Mouse (Mus musculus) midbrain, postnatal 0 days (tissue): ENCODE results near the gene Pde10a. TPM values are rescaled to one million over a fixed set of nuclear protein-coding genes. Genes with fewer than 3 reads are reported as not detected.
A peak's percentile ranks its signal among the peaks of the same experiment; 100 is the strongest.

Source experiments
- ATAC-seq: fragments of 200-750 bp; cut with Nextera tagmentation; 2 replicates; pipeline ENCODE4 v1.8.0; 2017; ENCODE audit warnings: moderate number of reproducible peaks, mild to moderate bottlenecking, moderate TSS enrichment, moderate library complexity; ENCODE audit not compliant: low FRiP score
- DNase-seq: peaks from one replicate; pipeline ENCODE4 v3.0.0-alpha.2; 2015; ENCODE audit warnings: low spot score
- H3K27ac ChIP-seq: fragments of 300-500 bp; sonication (generic); 2 replicates; pipeline ENCODE4 v1.5.1; 2014; ENCODE audit warnings: low read depth, mild to moderate bottlenecking, low read length, mixed read lengths
- H3K27me3 ChIP-seq: fragments of 300-500 bp; sonication (generic); 2 replicates; pipeline ENCODE4 v1.6.1; 2014; ENCODE audit warnings: low read length, control low read depth, mixed read lengths; ENCODE audit not compliant: insufficient read depth
- H3K36me3 ChIP-seq: fragments of 300-500 bp; sonication (generic); 2 replicates; pipeline ENCODE4 v1.6.1; 2014; ENCODE audit warnings: low read length, control low read depth, mixed read lengths; ENCODE audit not compliant: insufficient read depth
- H3K4me1 ChIP-seq: fragments of 300-500 bp; sonication (generic); 2 replicates; pipeline ENCODE4 v1.6.1; 2014; ENCODE audit warnings: mild to moderate bottlenecking, control low read depth, antibody characterized with exemption, low read length, mixed read lengths; ENCODE audit not compliant: insufficient read depth
- H3K4me2 ChIP-seq: fragments of 300-500 bp; sonication (generic); 2 replicates; pipeline ENCODE4 v1.6.1; 2014; ENCODE audit warnings: low read depth, mild to moderate bottlenecking, low read length, mixed read lengths; ENCODE audit not compliant: poor library complexity, severe bottlenecking
- H3K4me3 ChIP-seq: fragments of 300-500 bp; sonication (generic); 2 replicates; pipeline ENCODE4 v1.5.1; 2014; ENCODE audit warnings: low read depth, mild to moderate bottlenecking, low read length, moderate library complexity
- H3K9ac ChIP-seq: fragments of 300-500 bp; sonication (generic); replicated peaks from 2 replicates; pipeline ENCODE4 v1.6.1; 2014; ENCODE audit warnings: mild to moderate bottlenecking, low read length, moderate library complexity, mixed read lengths; ENCODE audit not compliant: poor library complexity, severe bottlenecking
- H3K9me3 ChIP-seq: fragments of 300-500 bp; sonication (generic); 2 replicates; pipeline ENCODE4 v1.6.1; 2016; ENCODE audit warnings: low read length, control low read depth
- CTCF ChIP-seq: IDR thresholded peaks from 2 replicates; pipeline ENCODE4 v1.5.1; 2016; ENCODE audit warnings: antibody characterized with exemption, mild to moderate bottlenecking
- WGBS: fragments of 180-500 bp; shearing (Covaris S2); extraction: QIAGEN DNeasy Blood & Tissue Kit; methylation state at CpG from one replicate; pipeline ENCODE4 v1.1.7; 2014; 5-methylcytosine and 5-hydroxymethylcytosine counted together
- polyA plus RNA-seq: library from polyadenylated mRNA; unstranded; fragments of >200 nt; fragmentation: Nextera tagmentation; extraction: Ambion mirVana; gene quantifications from 2 replicates; pipeline ENCODE4 v1.2.1, GENCODE M21; 2015
- total RNA-seq: library from RNA; depleted of rRNA; stranded (reverse); fragments of >200 nt; gene quantifications from 2 replicates; pipeline ENCODE4 v1.2.3, GENCODE M21; 2014

Pde10a gene
- total and polyA plus RNA-seq, 2 experiments from 2014 or later: 8.6 to 40.3 TPM

- Histone ChIP-seq H3K4me2 (no peak overlapping the region), H3K9me3 (no peaks in the 10 kb centered on the region), H3K36me3 (no peaks in the 10 kb centered on the region), H3K27me3 (no peaks in the 10 kb centered on the region), H3K4me1 (no peaks in the 10 kb centered on the region), H3K4me3 (no peak overlapping the region), H3K27ac (no peak overlapping the region), H3K9ac (no peak overlapping the region)
- WGBS: 82% methylated on average over 3 of the region's 3 CpGs
- no peak for ATAC-seq
- no peak for TF ChIP-seq CTCF
- DNase-seq: no peak
Observed at GRCm38 (mm10) chr17:8813773-8814491, 288.8 kb downstream of the Pde10a start.

DNA sequence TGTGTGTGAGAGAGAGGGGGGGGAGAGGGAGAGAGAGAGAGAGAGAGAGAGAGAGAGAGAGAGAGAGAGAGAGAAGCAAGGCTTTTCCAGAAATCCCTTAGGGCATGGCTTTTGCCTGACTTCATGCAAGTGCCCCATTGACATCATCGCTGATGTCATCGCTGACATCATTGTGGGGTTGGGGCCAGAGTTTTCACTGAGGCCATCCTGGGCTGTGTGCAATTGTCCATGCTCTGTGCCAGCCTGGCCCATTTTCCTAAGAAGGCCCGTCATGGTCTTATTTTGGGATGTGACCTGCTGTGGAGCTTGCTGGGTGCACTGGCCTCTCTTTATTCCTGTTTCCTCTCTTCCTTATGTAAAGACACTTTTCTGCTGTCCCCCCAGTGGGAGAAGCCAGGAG is 290.2 kb downstream of the Pde10a start:
- no peak overlapping the region for H3K4me3 ChIP-seq
- no peaks in the 10 kb centered on the region for H3K4me1 ChIP-seq
- H3K27ac ChIP-seq: no peak overlapping the region
- 90% methylated on average over 3 of the region's 3 CpGs for WGBS
- no peak overlapping the region for H3K4me2 ChIP-seq
- H3K9me3 ChIP-seq: no peaks in the 10 kb centered on the region
- no peaks in the 10 kb centered on the region for H3K36me3 ChIP-seq
- DNase-seq (no peak), ATAC-seq (no peak)
- no peaks in the 10 kb centered on the region for H3K27me3 ChIP-seq
- H3K9ac ChIP-seq: no peak overlapping the region
- TF ChIP-seq CTCF: no peak

DNA sequence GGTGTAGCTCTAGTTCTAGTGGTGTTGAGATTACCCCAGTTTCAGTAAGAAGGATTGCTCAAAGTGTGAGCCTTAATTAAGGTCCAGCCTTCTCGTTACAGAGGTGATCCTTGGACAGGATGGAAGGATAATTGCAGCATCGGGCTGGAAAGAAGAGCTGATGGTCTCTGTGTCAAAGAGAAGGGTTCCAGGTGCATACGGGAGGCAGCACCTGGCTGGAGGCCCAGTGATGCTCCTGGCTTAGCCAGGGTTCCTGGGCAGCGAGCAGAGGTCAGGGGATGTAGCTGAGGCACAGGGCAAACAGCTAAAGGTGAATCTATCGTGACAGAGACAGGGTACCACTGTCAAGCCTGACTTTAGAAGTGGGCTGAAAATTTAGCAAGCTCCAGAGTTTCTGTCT is 290.7 kb downstream of the Pde10a start:
- H3K27ac ChIP-seq: no peak overlapping the region
- 0 out of 2 replicates have a peak, but pooled peaks cover 3% of the 10 kb centered on the region for H3K36me3 ChIP-seq
- H3K4me3 ChIP-seq: no peak overlapping the region
- ATAC-seq (no peak), DNase-seq (no peak)
- H3K27me3 ChIP-seq: no peaks in the 10 kb centered on the region
- H3K9ac ChIP-seq: no peak overlapping the region
- no peak overlapping the region for H3K4me2 ChIP-seq
- 82% methylated on average over 5 of the region's 5 CpGs for WGBS
- H3K9me3 ChIP-seq: no peaks in the 10 kb centered on the region
- H3K4me1 ChIP-seq: no peaks in the 10 kb centered on the region
- TF ChIP-seq CTCF: no peak

DNA sequence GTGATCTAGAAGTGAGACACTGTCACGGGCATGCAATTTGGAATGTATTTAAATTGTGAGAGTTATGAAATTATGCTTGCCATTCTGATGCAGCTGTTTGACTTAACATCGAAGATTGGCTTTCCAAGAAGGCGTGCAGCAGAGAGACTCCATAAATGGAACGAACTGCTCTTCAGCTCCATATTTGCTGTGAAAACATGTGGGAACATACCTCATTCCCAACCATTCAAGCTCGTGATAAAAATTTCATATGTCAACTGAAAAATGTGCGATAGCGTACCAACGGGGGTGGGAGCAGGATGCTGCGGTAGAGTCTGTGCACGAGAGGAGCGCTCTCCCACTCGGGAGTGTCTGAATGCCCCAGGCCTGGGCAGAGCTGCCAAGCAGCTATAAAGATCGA is 293.5 kb downstream of the Pde10a start:
- TF ChIP-seq CTCF: no peak
- DNase-seq: no peak
- H3K27ac ChIP-seq: no peak overlapping the region
- no peaks in the 10 kb centered on the region for H3K4me1 ChIP-seq
- no peak overlapping the region for H3K4me2 ChIP-seq
- no peak overlapping the region for H3K9ac ChIP-seq
- H3K36me3 ChIP-seq: 0 out of 2 replicates have a peak, but pooled peaks cover 4% of the 10 kb centered on the region
- no peaks in the 10 kb centered on the region for H3K9me3 ChIP-seq
- H3K4me3 ChIP-seq: no peak overlapping the region
- 83% methylated on average over 13 of the region's 13 CpGs for WGBS
- no peak for ATAC-seq
- no peaks in the 10 kb centered on the region for H3K27me3 ChIP-seq

DNA sequence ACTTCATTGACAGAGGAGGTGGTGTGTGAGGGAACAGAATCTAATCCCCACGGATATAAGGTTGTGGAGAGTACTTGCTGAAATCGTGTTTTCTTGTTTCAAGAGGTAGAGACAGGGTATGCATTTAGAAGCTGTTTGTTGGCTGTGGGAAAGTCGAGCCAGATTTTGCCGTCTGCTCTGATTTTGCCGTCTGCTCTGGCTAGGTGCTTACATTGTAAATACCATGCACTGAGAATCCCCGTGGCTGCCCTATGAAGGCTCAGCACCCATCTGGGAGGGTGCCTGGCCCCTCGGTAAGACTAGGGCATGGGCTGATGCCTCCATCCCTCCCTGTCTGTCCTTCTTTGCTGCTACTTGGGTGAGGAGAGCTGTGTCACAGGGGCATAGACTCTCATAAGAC is 298.4 kb downstream of the Pde10a start:
- Histone ChIP-seq H3K9ac (no peak overlapping the region), H3K36me3 (0 out of 2 replicates have a peak, but pooled peaks cover 4% of the 10 kb centered on the region), H3K9me3 (no peaks in the 10 kb centered on the region), H3K4me3 (no peak overlapping the region), H3K4me1 (no peaks in the 10 kb centered on the region), H3K27ac (no peak overlapping the region), H3K4me2 (no peak overlapping the region), H3K27me3 (no peaks in the 10 kb centered on the region)
- TF ChIP-seq CTCF: no peak
- WGBS: 84% methylated on average over 7 of the region's 7 CpGs
- DNase-seq (no peak), ATAC-seq (no peak)

DNA sequence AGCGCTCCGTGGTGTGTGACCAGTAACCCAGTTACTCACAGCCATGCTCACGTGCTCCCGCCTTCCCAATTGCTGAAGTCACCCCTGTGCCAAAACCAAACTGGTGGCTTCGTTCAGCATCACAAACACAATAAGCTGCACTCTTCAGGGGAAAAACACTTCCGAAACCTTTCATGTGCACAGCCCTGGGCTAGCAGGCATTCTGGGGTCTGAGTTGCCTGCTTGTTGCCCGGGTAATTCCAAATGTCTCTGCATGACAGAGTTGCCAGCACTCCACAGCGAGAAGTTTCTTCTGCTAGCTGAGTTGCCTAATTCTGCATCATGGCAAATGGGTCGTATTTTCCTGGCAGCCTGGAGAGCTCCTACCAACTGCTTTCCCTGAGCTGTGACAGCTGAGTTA is 302.0 kb downstream of the Pde10a start:
- Histone ChIP-seq H3K4me3 (no peak overlapping the region), H3K4me1 (no peaks in the 10 kb centered on the region), H3K4me2 (no peak overlapping the region), H3K9ac (no peak overlapping the region), H3K27me3 (no peaks in the 10 kb centered on the region), H3K9me3 (no peaks in the 10 kb centered on the region), H3K36me3 (no peaks in the 10 kb centered on the region), H3K27ac (no peak overlapping the region)
- no peak for TF ChIP-seq CTCF
- DNase-seq (peak; percentile 46), ATAC-seq (no peak)
- WGBS: 66% methylated on average over 9 of the region's 9 CpGs
